Mouse (Mus musculus) Muller cell, postnatal 12 days (primary cell): ENCODE measurements around the gene Ndnf.

ENCODE experiments used
- DNase-seq: peaks from one replicate; pipeline ENCODE4 v3.0.0-alpha.2; 2015; ENCODE audit errors: inconsistent ontology term

The Ndnf gene

DNA sequence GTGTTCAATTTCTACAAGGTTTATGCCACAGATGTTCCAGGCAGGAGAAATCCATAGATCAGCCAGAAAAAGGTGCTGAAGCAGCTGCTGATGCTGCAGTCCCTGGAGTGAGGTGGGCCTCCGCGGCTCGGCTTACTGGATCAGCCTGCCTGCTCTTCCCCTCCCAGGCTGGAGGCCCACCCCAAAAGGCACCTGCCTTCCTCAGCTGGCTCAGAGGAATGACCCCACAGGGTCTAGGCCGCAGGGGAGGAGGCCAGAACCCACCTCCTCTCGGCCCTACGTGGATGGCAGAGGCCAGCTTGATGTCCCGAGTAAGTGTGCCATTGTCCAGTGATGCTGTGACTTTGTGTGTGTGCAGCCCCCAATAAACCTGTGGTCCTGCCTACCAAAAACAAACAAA is 86.8 kb downstream of the Ndnf start:
- no peak for DNase-seq

DNA sequence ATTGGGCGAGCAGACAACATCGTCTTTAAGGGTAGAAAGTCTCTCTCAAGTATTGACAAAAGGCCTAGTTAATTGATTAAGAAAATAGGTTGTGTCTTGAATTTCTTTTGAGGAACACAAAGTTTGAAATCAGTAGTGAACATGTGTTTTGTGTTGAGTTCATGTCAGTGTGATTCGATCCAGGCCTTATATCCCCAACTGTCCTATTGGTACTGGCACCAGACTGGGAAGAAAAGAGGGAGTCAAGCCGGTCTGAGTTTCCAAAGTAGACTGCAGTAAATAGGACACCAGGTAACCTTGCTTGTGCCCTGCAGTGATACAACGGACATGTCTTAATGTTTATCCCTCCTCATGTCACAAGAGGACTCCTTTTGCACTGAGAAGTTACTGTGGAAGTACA is 87.8 kb downstream of the Ndnf start:
- no peak for DNase-seq

DNA sequence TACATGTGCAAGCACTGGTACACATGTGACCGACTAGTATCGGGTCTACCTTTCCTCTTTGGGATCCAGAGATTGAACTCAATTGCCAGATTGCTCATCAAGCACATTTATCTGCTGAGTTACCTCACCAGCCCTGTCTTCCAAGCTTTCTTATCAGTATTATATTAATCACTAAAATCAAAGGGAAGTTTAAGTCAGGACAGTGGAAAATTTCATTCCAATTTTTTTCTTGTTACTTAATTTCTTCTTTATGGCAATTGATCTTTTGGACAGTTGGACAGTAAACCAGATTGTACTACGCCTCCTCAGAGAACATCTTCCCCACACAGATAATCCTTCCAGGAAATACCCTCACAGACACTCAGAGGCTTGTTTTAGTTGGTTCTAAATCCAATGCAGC is 88.7 kb downstream of the Ndnf start:
- no peak for DNase-seq
